Mouse (Mus musculus) layer of hippocampus, postnatal 14 days (tissue): Measurements from ENCODE around the gene Tmc8. TPM values are rescaled to one million over a fixed set of nuclear protein-coding genes. Genes with fewer than 3 reads are reported as not detected.
"Not testable (repeated sequence)": the region's sequence is repeated elsewhere in the genome, so short reads cannot be mapped to it uniquely, and the experiment has no call there.

Source experiments
- DNase-seq, 2 experiments: peaks; one replicate each; pipeline ENCODE4 v3.0.0; 2021 to 2022; ENCODE audit warnings: low spot score in 2 of 2, mixed read lengths in 1 of 2
- total RNA-seq, 2 experiments: library from RNA; stranded (reverse); gene quantifications; 2 replicates each; pipeline ENCODE4 v1.2.3; 2021

The Tmc8 gene
- total RNA-seq, 2 experiments from 2014 or later = 0.88 to 1.6 TPM

DNA sequence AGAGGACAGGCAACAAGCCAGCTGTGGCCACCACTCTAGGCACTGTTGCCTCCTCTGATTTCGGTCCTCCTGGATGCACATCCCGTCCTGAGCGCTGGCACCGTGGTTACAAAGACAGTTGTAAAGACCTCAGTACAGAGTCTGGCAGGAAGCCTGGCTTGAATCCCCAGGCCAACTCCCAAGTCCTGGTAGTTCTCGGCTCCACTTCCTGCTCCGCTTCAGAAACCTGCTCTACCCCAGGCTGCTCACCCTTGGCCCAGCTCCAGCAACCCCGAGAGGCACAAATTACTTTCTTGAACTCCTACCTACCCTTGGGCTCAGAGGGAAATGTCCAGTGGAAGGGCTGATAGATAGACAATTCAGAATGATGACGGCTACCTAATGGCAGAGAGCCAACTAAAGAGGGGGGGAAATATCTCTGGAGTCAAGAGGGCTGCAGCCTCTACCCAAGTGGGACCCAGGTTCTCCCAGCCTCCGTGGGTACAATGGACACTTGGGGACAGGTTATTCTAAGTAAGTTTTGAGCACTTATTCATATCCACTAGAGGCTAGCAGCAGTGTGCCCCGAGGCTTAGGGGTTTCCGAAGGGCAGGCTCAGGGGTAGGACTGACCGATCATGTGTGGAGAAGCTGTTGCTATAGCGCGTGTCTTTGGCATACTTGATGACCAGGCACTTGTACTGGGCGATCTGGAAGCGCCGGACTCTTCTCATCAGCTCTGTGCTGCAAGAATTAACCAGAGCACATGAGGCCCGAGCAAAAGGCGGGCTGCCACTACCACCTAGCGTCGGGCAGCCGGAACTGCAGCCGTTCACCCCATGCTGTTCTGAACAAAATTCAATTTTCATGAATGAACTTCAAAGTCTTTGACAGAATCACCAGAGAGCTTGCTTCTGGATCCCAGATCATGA lies 42.4 kb downstream of the Tmc8 start:
- peak; percentile 75 to 89 for DNase-seq

DNA sequence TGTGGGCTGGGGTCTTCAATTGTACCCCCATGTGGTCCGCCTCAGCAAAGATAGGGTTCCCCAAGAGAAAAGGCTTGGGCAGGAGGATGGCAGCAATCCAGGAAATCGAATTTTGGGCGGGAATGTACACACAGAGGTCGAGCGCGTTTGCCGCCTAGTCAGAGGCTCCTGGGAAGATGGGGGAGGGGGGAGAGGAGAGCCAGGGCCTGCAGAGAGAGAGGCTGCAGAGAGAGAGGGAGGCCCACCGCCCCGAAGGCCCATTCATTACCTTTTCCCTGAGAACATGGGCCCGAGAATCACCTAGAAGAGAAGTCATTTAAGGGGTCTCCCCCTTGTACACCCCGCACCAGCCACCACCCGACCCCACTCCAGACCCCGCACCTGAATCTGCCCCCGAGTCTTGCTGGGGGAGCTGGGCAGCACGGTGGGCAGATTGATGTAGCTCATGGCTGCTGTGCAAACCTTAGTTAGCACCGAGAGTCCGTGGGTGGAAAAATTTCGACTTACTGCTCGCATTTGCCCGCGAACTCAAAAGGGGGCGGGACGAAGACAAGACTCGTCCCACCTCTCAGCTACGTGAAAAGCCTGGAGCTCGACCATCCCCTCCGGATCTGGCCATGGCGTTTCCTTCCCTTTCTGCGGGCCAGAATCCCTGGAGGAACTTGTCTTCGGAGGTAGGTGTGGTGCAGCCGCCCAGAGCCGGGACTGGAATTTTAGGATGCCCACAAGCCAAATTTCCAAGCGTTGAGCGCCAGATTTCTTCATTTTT lies 43.6 kb downstream of the Tmc8 start, which contains the start of the genes Afmid and Tk1:
Gene Afmid, plus strand, starts transcription at position 592 of the 769 bp plus-strand sequence.
Gene Tk1, minus strand, starts transcription at position 760 of the 769 bp plus-strand sequence.
- DNase-seq = peak in 1 of 2 experiments; percentile 36

DNA sequence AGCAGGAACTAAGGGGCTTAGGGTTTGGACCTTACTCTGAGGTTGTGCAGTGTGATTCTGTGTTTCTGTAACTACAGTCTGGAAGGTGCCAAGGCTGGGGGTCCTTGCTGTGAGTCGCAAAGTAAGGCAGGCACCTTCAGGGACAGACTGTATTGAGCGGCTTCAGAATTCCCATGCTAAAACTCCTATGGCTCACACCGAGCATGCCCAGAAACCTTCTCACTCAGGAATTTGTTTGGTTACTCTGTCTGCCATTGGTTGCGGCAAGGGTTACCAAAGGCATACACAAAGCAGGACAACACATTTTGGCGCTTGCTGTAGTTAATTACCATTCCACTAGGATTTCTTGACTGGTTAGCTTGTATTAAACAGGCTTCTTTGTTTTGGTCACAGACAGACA lies 44.3 kb downstream of the Tmc8 start:
- DNase-seq = no peak

DNA sequence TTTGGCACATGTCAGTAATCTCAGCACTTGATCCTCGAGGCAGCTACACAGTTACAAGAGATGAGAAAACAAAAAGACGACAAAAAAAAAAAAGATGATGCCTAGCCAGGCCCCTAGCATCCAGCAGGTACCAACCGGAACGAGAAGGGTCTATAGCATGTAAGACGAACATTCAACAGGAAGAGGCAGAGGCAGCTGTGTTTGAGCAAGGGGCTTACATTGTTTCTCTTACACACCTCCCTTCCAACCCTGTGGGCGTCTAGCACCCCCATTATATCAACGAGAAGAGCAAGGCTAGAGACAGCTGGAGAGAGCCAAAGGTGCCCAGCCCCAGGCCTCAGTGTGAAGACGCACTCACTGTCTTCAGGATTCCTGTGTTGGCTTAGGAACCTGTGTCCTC lies 45.0 kb downstream of the Tmc8 start:
- DNase-seq = no peak

DNA sequence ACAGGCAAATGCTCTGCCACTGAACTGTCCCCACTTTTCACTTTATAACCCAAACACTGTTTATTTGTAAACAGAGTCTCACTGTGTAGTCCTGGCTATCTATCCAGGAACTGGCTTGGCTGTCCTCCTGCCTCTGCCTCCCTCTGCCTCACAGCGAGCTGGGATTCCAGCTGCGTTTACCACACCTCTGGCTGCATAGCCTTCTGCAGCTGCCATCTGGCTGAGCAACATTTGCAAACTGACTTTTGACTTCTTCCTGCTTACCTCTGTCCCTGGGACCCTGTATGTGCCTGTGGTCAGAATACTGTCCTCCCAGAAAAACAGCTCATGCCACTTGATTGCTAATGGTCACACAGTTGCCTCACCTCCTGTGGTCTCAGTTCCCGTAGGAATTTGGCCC lies 45.5 kb downstream of the Tmc8 start:
- DNase-seq = no peak

DNA sequence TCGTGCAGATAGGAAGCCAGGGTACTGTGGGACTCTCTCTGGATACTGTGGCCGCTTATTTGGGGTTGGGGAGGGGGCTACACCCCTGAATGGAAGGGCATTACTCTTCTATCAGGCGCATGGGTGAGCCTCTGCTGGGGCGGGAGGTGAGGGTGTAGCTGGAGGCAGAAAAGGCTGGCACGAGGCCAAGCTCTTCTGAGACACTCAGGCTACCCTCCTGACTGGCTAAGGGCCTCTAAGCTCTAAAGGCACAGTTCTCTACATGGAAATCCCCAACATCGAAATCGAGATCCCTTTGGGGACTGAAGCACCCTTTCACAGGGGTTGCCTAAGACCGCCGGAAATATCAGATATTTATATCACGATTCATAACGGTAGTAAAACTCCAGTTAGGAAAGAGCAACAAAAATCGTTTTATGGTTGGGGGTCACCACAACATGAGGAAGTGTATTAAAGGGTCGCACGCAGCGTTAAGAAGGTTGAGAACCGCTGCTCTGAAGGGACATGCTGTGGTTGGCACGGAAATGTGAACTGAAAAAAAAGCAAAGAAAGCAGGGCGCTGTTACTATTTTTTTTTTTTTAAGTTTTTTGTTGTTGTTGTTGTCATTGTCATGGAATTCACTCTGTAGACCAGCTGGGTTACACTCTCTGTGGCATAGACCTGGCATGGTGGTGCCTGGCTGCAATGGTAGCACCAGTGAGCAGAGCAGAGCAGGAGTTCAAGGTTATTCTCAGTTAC lies 46.4 kb downstream of the Tmc8 start:
- no peak for DNase-seq

DNA sequence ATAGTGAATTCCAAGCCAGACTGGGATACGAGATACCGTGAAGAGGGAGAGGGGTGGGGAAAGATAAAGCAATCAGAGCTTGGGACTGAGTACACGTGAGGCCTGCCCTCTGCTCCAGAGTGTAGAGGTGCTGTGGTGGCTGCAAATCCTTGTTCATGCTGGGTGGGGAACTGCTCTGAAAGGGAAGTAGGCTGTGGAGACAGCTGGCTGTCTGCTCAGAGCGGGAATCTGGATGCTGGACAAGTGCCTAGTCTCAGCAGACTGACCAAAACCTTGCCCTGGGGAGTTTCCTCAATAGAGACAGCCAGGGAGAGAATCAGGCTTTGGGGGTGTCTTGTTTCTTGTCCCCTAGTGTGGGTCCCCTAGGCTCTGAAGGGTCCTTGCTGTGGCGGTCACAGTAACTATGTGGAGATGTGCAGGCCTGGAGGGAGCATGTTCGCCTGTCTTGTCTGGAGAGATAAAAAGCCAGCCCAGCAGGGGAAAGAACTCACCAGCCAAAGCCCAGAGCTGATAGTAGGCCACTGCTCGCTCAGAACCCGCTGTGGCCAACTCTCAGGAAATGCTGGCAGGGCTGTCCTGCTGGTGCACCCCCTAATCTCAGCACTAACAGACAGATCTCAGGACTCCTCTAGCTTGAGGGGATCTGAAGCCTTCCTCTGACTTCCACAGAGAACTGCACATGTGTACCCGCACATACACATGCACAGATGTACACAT lies 47.2 kb downstream of the Tmc8 start:
- DNase-seq = no peak

DNA sequence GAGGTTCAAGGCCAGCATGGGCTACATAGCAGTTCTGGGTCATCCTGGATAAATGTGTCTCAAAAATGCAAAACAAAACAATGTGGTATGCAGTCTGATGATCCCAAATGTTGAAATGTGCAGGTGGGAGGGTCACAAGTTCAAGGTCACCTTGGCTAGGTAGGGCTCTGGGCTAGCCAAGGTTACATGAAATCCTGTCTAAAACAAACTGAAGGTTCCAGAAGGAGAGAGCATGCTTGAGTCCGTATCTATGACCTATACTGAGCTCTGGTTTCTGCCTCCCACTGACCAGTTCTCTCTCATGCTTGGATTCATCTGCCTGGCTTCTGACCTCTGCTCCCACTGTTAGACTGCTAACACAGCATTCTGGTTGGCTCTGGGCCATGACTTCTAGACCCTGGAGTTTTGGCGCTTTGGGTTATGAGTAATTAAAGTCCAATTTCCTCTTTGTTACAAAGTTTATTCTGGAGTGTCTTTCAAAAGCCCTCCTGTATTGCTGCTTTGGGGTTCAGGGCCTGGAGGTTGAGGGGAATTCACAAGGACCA lies 47.9 kb downstream of the Tmc8 start:
- no peak for DNase-seq

DNA sequence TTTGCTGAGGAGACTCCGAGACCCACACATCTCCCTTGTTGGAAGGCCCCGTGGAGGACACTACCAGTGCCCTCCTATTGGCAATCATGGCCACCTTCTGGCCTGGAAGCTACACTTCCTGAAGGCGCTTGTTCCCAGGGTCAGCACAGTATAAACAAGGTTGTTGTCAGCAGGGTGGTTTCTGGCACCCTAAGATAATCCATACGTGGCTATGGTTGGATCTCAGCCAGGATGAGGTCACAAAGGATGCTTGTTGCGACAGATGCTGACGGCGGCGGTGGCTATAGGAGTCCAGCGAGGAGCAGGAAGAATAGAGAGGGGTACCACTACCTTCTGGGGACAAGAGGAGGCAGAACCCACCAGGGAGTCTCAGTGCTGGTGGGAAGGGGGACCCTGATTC lies 48.5 kb downstream of the Tmc8 start:
- DNase-seq = no peak

DNA sequence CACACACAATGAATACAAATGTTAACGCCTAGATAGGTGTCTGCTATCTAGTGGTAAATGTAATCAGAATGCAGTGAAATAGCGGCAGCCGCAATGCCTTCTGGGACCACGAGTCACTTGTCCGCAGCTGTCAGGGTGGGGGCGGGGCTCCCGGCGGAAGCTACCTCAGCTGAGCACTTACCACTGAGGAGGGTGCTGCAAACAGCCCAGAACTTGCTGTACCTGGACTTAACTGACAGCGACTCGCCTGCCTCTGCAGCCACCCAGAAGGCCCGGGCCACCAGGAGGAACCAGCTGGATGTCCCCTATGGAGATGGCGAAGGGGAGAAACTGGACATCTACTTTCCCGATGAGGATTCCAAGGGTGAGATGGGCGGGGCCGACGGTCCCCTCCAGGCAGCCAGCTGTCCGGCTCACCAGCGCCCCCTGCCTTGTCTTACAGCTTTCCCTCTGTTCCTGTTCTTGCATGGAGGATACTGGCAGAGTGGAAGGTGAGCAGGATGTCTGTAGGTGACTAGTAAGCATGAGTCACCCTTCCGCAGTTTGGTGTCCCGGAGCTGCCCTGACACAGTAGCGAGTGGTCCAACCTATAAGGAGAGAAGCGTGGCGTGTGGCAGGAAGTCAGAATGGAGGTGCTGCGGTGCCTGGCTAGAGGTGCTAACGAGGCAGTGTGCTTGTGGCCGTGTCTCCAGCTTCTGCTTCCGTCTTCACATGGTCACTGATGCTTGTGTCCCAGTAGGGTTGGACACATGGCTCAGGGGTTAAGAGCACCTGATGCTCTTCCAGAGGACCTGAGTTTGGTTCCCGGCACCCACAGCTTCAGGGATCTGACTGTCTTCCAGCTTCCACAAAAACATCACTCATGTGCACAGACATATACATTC lies 50.5 kb downstream of the Tmc8 start:
- peak in 1 of 2 experiments; percentile 55 for DNase-seq

DNA sequence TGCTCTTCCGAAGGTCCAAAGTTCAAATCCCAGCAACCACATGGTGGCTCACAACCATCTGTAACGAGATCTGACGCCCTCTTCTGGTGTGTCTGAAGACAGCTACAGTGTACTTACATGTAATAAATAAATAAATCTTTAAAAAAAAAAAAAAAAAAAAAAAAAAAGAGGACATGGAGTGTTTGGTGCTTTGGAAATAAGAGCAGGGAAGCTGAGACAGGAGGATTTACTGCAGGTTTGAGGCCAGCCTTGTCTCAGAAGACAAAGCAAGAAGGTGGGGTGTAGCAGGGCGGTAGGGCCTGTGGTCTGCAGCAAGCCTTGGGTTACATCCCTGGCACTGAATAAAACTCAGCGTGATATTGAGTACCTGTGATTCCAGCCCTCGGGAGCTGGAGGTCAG lies 51.6 kb downstream of the Tmc8 start:
- not testable (repeated sequence) for DNase-seq

DNA sequence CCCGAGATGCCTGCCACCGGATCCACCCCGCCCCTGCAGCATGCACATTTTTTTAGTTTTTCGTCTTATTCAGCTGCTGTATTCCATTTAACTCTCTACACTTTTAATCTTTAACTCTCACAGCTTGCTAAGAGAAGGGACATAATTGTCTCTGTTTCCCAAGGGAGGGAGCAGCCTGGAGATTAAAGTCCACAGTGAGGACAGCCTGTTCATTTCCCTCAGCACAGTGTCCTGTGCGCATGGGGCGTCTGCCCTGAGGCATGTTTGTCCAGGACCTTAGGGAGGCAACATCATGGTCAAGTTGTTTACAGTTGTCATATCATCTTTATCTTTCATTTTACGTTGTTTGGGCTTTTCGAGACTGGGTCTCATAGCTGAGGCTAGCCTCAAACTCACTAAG lies 52.2 kb downstream of the Tmc8 start:
- DNase-seq = no peak

DNA sequence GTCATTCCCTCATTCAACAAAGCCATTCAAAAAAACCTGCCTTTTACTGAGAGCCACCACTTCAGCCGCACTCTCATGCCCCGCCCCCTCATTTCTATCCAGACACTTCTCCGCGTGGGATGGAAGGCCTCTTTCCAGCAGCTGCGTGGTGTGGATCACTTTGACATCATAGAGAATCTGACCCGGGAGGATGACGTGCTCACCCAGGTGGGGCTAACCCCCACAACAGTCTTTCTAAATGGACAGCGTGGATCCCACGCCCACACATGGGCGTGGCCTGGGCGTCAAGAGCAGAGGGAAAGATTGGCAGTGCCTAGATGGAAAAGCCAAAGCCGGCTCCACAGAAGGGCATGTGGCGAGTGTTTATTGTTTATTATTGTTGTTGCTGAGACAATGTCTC lies 54.4 kb downstream of the Tmc8 start:
- peak in 1 of 2 experiments; percentile 29 for DNase-seq

DNA sequence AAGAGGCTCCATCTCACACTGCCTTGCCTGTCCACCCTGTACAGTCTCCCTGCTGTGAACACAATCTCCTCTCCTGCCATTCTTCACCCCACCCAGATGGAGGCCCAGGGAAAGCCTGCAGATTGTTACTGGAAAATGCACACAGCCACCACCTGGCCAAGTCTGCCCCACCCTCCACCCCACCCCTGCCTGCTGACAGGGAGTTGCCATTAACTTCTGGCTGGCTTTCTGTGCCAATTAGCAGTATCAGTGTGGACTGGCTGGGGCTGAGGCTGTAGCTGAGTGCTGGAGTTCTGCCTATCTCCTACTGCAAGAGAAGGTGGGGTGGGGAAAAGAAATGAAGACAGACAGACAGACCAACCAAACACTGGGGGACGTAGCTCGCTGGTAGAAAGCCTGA lies 56.7 kb downstream of the Tmc8 start:
- DNase-seq = no peak

DNA sequence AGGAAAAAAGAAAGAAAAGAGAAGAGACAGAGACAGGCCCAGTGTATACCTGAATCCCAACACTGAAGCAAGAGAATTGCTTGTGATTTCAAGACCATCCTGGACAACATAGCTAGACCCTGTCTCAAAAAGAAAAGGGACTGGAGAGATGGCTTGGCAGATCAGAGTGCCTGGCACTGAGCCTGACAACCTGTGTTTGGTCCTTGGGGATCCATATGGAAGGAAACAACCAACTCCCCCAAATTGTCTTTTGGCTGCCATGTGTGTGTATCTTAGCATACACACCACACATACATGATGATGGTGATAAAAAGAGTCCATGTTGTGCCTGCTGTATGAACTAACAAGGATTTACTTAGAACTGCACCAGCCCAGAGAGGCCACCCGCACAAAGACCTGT lies 57.1 kb downstream of the Tmc8 start:
- DNase-seq = no peak

DNA sequence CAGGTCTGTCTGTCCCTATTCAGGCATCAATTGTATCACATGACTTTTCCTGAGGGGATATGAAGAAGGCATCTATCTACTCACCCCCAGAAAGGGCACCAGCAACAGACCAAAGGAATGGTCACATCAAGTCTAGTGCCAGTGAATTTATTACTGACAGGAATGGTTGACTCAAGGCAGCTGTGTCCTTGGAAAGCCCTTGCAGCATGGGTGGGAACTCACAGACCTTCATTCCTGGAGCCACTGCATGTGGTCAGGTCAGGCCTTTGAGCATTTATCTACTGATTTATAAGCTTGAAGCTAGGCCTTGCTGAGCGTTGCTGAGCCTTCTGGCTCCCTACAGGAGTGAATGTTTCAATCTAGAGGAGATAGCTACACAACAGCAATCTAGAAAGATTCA lies 59.0 kb downstream of the Tmc8 start:
- DNase-seq = no peak
